Mouse (Mus musculus): Measurements from ENCODE around the gene Auts2. TPM values are rescaled to one million over a fixed set of nuclear protein-coding genes. Genes with fewer than 3 reads are reported as not detected.

Auts2 gene
- polyA plus RNA-seq, 1 experiment from 2014 or later: 1.8 TPM

GRCm38 (mm10) chr5:132445213-132445954 is 97.8 kb downstream of the Auts2 start:
- H3K4me3 ChIP-seq (ENCODE audit: low read depth, low read length): no peak overlapping the region
- H3K36me3 ChIP-seq (ENCODE audit: control insufficient read depth, insufficient read depth): no peaks in the 10 kb centered on the region
- no peak for ATAC-seq (ENCODE audit: low read depth)
- no peaks in the 10 kb centered on the region for H3K4me1 ChIP-seq (ENCODE audit: control insufficient read depth, low read depth, low read length)
- no peak overlapping the region for H3K9ac ChIP-seq (ENCODE audit: low read depth, low read length)
- H3K27ac ChIP-seq (ENCODE audit: low read length): no peak overlapping the region
- no peaks in the 10 kb centered on the region for H3K9me3 ChIP-seq (replicated peaks; ENCODE audit: control insufficient read depth, low read length)
- 60% methylated on average over 4 of the region's 4 CpGs for WGBS (ENCODE audit: insufficient replicate concordance)
- no peaks in the 10 kb centered on the region for H3K27me3 ChIP-seq (ENCODE audit: control insufficient read depth, insufficient read depth, low read depth, low read length)
- H3K4me2 ChIP-seq (ENCODE audit: low read depth, low read length): no peak overlapping the region

- 67% methylated on average over 4 of the region's 4 CpGs for WGBS (ENCODE audit: insufficient replicate concordance)
- no peak for ATAC-seq (ENCODE audit: low read depth)
- no peaks in the 10 kb centered on the region for H3K36me3 ChIP-seq (ENCODE audit: control insufficient read depth, insufficient read depth)
- H3K4me1 ChIP-seq (ENCODE audit: control insufficient read depth, low read depth, low read length): no peaks in the 10 kb centered on the region
- H3K9ac ChIP-seq (ENCODE audit: low read depth, low read length): no peak overlapping the region
- no peak overlapping the region for H3K4me2 ChIP-seq (ENCODE audit: low read depth, low read length)
- H3K27me3 ChIP-seq (ENCODE audit: control insufficient read depth, insufficient read depth, low read depth, low read length): no peaks in the 10 kb centered on the region
- no peak overlapping the region for H3K4me3 ChIP-seq (ENCODE audit: low read depth, low read length)
- H3K27ac ChIP-seq (ENCODE audit: low read length): no peak overlapping the region
- H3K9me3 ChIP-seq (replicated peaks; ENCODE audit: control insufficient read depth, low read length): no peaks in the 10 kb centered on the region
These were observed 100.2 kb downstream of the Auts2 start for GRCm38 (mm10) chr5:132442948-132443347.

- H3K4me2 ChIP-seq (ENCODE audit: low read depth, low read length): no peak overlapping the region
- H3K27ac ChIP-seq (ENCODE audit: low read length): no peak overlapping the region
- no peaks in the 10 kb centered on the region for H3K9me3 ChIP-seq (replicated peaks; ENCODE audit: control insufficient read depth, low read length)
- ATAC-seq (ENCODE audit: low read depth): no peak
- H3K27me3 ChIP-seq (ENCODE audit: control insufficient read depth, insufficient read depth, low read depth, low read length): no peaks in the 10 kb centered on the region
- WGBS (ENCODE audit: insufficient replicate concordance): 38% methylated on average over 4 of the region's 4 CpGs
- no peaks in the 10 kb centered on the region for H3K4me1 ChIP-seq (ENCODE audit: control insufficient read depth, low read depth, low read length)
- no peaks in the 10 kb centered on the region for H3K36me3 ChIP-seq (ENCODE audit: control insufficient read depth, insufficient read depth)
- no peak overlapping the region for H3K4me3 ChIP-seq (ENCODE audit: low read depth, low read length)
- H3K9ac ChIP-seq (ENCODE audit: low read depth, low read length): no peak overlapping the region
These were observed 104.7 kb downstream of the Auts2 start for GRCm38 (mm10) chr5:132438414-132438813.

- 35% methylated on average over 8 of the region's 8 CpGs for WGBS (ENCODE audit: insufficient replicate concordance)
- no peak overlapping the region for H3K4me3 ChIP-seq (ENCODE audit: low read depth, low read length)
- no peaks in the 10 kb centered on the region for H3K36me3 ChIP-seq (ENCODE audit: control insufficient read depth, insufficient read depth)
- no peaks in the 10 kb centered on the region for H3K4me1 ChIP-seq (ENCODE audit: control insufficient read depth, low read depth, low read length)
- no peaks in the 10 kb centered on the region for H3K9me3 ChIP-seq (replicated peaks; ENCODE audit: control insufficient read depth, low read length)
- H3K4me2 ChIP-seq (ENCODE audit: low read depth, low read length): no peak overlapping the region
- H3K27ac ChIP-seq (ENCODE audit: low read length): no peak overlapping the region
- no peak overlapping the region for H3K9ac ChIP-seq (ENCODE audit: low read depth, low read length)
- no peaks in the 10 kb centered on the region for H3K27me3 ChIP-seq (ENCODE audit: control insufficient read depth, insufficient read depth, low read depth, low read length)
- no peak for ATAC-seq (ENCODE audit: low read depth)
These were observed 105.2 kb downstream of the Auts2 start for GRCm38 (mm10) chr5:132437994-132438393.

GRCm38 (mm10) chr5:132437478-132437877 is 105.7 kb downstream of the Auts2 start:
- Histone ChIP-seq H3K36me3 (ENCODE audit: control insufficient read depth, insufficient read depth) (no peaks in the 10 kb centered on the region), H3K27ac (ENCODE audit: low read length) (no peak overlapping the region), H3K9ac (ENCODE audit: low read depth, low read length) (no peak overlapping the region), H3K9me3 (replicated peaks; ENCODE audit: control insufficient read depth, low read length) (no peaks in the 10 kb centered on the region), H3K4me1 (ENCODE audit: control insufficient read depth, low read depth, low read length) (no peaks in the 10 kb centered on the region), H3K4me3 (ENCODE audit: low read depth, low read length) (no peak overlapping the region), H3K27me3 (ENCODE audit: control insufficient read depth, insufficient read depth, low read depth, low read length) (no peaks in the 10 kb centered on the region), H3K4me2 (ENCODE audit: low read depth, low read length) (no peak overlapping the region)
- WGBS (ENCODE audit: insufficient replicate concordance): 79% methylated on average over 8 of the region's 8 CpGs
- ATAC-seq (ENCODE audit: low read depth): no peak

GRCm38 (mm10) chr5:132436901-132437300 is 106.2 kb downstream of the Auts2 start:
- no peak overlapping the region for H3K27ac ChIP-seq (ENCODE audit: low read length)
- WGBS (ENCODE audit: insufficient replicate concordance): 30% methylated on average over 1 of the region's 1 CpGs
- no peaks in the 10 kb centered on the region for H3K4me1 ChIP-seq (ENCODE audit: control insufficient read depth, low read depth, low read length)
- H3K9me3 ChIP-seq (replicated peaks; ENCODE audit: control insufficient read depth, low read length): no peaks in the 10 kb centered on the region
- H3K4me2 ChIP-seq (ENCODE audit: low read depth, low read length): no peak overlapping the region
- H3K9ac ChIP-seq (ENCODE audit: low read depth, low read length): no peak overlapping the region
- no peaks in the 10 kb centered on the region for H3K27me3 ChIP-seq (ENCODE audit: control insufficient read depth, insufficient read depth, low read depth, low read length)
- no peak overlapping the region for H3K4me3 ChIP-seq (ENCODE audit: low read depth, low read length)
- no peaks in the 10 kb centered on the region for H3K36me3 ChIP-seq (ENCODE audit: control insufficient read depth, insufficient read depth)
- 0 out of 2 replicates have a peak, but pooled peaks have one; percentile 27 for ATAC-seq (ENCODE audit: low read depth)

GRCm38 (mm10) chr5:132436473-132436872 is 106.7 kb downstream of the Auts2 start:
- no peak for ATAC-seq (ENCODE audit: low read depth)
- no peak overlapping the region for H3K27ac ChIP-seq (ENCODE audit: low read length)
- H3K27me3 ChIP-seq (ENCODE audit: control insufficient read depth, insufficient read depth, low read depth, low read length): no peaks in the 10 kb centered on the region
- H3K4me2 ChIP-seq (ENCODE audit: low read depth, low read length): no peak overlapping the region
- H3K9me3 ChIP-seq (replicated peaks; ENCODE audit: control insufficient read depth, low read length): no peaks in the 10 kb centered on the region
- H3K4me1 ChIP-seq (ENCODE audit: control insufficient read depth, low read depth, low read length): no peaks in the 10 kb centered on the region
- no peaks in the 10 kb centered on the region for H3K36me3 ChIP-seq (ENCODE audit: control insufficient read depth, insufficient read depth)
- no peak overlapping the region for H3K9ac ChIP-seq (ENCODE audit: low read depth, low read length)
- 68% methylated on average over 2 of the region's 2 CpGs for WGBS (ENCODE audit: insufficient replicate concordance)
- H3K4me3 ChIP-seq (ENCODE audit: low read depth, low read length): no peak overlapping the region

GRCm38 (mm10) chr5:132435401-132435800 is 107.7 kb downstream of the Auts2 start:
- 66% methylated on average over 5 of the region's 5 CpGs for whole genome bisulfite sequencing (ENCODE audit: insufficient replicate concordance)
- no peaks in the 10 kb centered on the region for H3K9me3 ChIP-seq (replicated peaks; ENCODE audit: control insufficient read depth, low read length)
- H3K4me2 ChIP-seq (ENCODE audit: low read depth, low read length): no peak overlapping the region
- H3K4me1 ChIP-seq (ENCODE audit: control insufficient read depth, low read depth, low read length): no peaks in the 10 kb centered on the region
- no peak overlapping the region for H3K4me3 ChIP-seq (ENCODE audit: low read depth, low read length)
- H3K27me3 ChIP-seq (ENCODE audit: control insufficient read depth, insufficient read depth, low read depth, low read length): no peaks in the 10 kb centered on the region
- H3K27ac ChIP-seq (ENCODE audit: low read length): no peak overlapping the region
- H3K36me3 ChIP-seq (ENCODE audit: control insufficient read depth, insufficient read depth): no peaks in the 10 kb centered on the region
- H3K9ac ChIP-seq (ENCODE audit: low read depth, low read length): no peak overlapping the region
- ATAC-seq (ENCODE audit: low read depth): no peak

- no peak overlapping the region for H3K9ac ChIP-seq (ENCODE audit: low read depth, low read length)
- no peak overlapping the region for H3K4me3 ChIP-seq (ENCODE audit: low read depth, low read length)
- no peaks in the 10 kb centered on the region for H3K27me3 ChIP-seq (ENCODE audit: control insufficient read depth, insufficient read depth, low read depth, low read length)
- 35% methylated on average over 6 of the region's 6 CpGs for WGBS (ENCODE audit: insufficient replicate concordance)
- no peak overlapping the region for H3K27ac ChIP-seq (ENCODE audit: low read length)
- no peaks in the 10 kb centered on the region for H3K9me3 ChIP-seq (replicated peaks; ENCODE audit: control insufficient read depth, low read length)
- H3K36me3 ChIP-seq (ENCODE audit: control insufficient read depth, insufficient read depth): no peaks in the 10 kb centered on the region
- H3K4me1 ChIP-seq (ENCODE audit: control insufficient read depth, low read depth, low read length): no peaks in the 10 kb centered on the region
- H3K4me2 ChIP-seq (ENCODE audit: low read depth, low read length): no peak overlapping the region
- ATAC-seq (ENCODE audit: low read depth): no peak
These were observed 109.6 kb downstream of the Auts2 start for GRCm38 (mm10) chr5:132433377-132434115.
